Mouse (Mus musculus) right cerebral cortex, postnatal 10 days (tissue): Measurements from ENCODE around the gene Actr6.
"Not testable (repeated sequence)": the region's sequence is repeated elsewhere in the genome, so short reads cannot be mapped to it uniquely, and the experiment has no call there.

ENCODE experiments used
- DNase-seq, 2 experiments: peaks; one replicate each; pipeline ENCODE4 v3.0.0; 2021; ENCODE audit warnings: low spot score in 2 of 2

The Actr6 gene

GRCm38 (mm10) chr10:89680517-89680916, 51.6 kb downstream of the Actr6 start:
- no peak for DNase-seq

- DNase-seq, result no peak
These were observed 52.6 kb downstream of the Actr6 start for GRCm38 (mm10) chr10:89679448-89679847.

GRCm38 (mm10) chr10:89678054-89678453, 54.0 kb downstream of the Actr6 start:
- no peak for DNase-seq

- no peak for DNase-seq
These were observed 55.5 kb downstream of the Actr6 start for GRCm38 (mm10) chr10:89676609-89677008.

- not testable (repeated sequence) for DNase-seq
These were observed 61.7 kb downstream of the Actr6 start for GRCm38 (mm10) chr10:89670371-89670770.

GRCm38 (mm10) chr10:89667571-89667970, 64.5 kb downstream of the Actr6 start:
- no peak for DNase-seq

- DNase-seq, result no peak
These were observed 66.4 kb downstream of the Actr6 start for GRCm38 (mm10) chr10:89665679-89666078.

GRCm38 (mm10) chr10:89664977-89665645, 67.0 kb downstream of the Actr6 start:
- peak in 1 of 2 experiments; percentile 27 for DNase-seq
